Mouse (Mus musculus) heart, adult 9 months (tissue): Measurements from ENCODE around the gene Gm4969.
"Not testable (repeated sequence)": the region's sequence is repeated elsewhere in the genome, so short reads cannot be mapped to it uniquely, and the experiment has no call there.

ENCODE experiments used
- DNase-seq, 2 experiments: peaks; one replicate each; pipeline ENCODE4 v3.0.0; 2022; ENCODE audit warnings: low spot score in 2 of 2

The Gm4969 gene

GRCm38 (mm10) chr7:19071024-19071423, 47.1 kb downstream of the Gm4969 start:
- DNase-seq = not testable (repeated sequence)

- DNase-seq = no peak
Measured at GRCm38 (mm10) chr7:19069500-19069899, 48.7 kb downstream of the Gm4969 start.

- peak in 1 of 2 experiments; percentile 68 for DNase-seq
Measured at GRCm38 (mm10) chr7:19068707-19069106, 49.5 kb downstream of the Gm4969 start.

- no peak for DNase-seq
Measured at GRCm38 (mm10) chr7:19067935-19068334, 50.2 kb downstream of the Gm4969 start.

GRCm38 (mm10) chr7:19067063-19067462, 51.1 kb downstream of the Gm4969 start:
- no peak for DNase-seq

- no peak for DNase-seq
Measured at GRCm38 (mm10) chr7:19065896-19066295, 52.3 kb downstream of the Gm4969 start.

GRCm38 (mm10) chr7:19057405-19057804, 60.8 kb downstream of the Gm4969 start:
- DNase-seq = no peak

GRCm38 (mm10) chr7:19055108-19055507, 63.1 kb downstream of the Gm4969 start:
- DNase-seq = no peak

- no peak for DNase-seq
Measured at GRCm38 (mm10) chr7:19054777-19055076, 63.4 kb downstream of the Gm4969 start.

GRCm38 (mm10) chr7:19054047-19054776, 64.0 kb downstream of the Gm4969 start, which contains the start of gene Rsph6a:
Gene Rsph6a, plus strand, starts transcription at chr7:19054690.
- DNase-seq = no peak

GRCm38 (mm10) chr7:19053136-19053532, 65.0 kb downstream of the Gm4969 start:
- DNase-seq = no peak

- no peak for DNase-seq
Measured at GRCm38 (mm10) chr7:19052345-19053135, 65.6 kb downstream of the Gm4969 start.

GRCm38 (mm10) chr7:19051161-19051560, 67.0 kb downstream of the Gm4969 start:
- DNase-seq = peak in 1 of 2 experiments; percentile 9

GRCm38 (mm10) chr7:19050172-19050571, 68.0 kb downstream of the Gm4969 start:
- DNase-seq = no peak

GRCm38 (mm10) chr7:19049252-19049651, 68.9 kb downstream of the Gm4969 start:
- no peak for DNase-seq
